Mouse (Mus musculus): ENCODE data around the gene Cfap61.

The Cfap61 gene

DNA sequence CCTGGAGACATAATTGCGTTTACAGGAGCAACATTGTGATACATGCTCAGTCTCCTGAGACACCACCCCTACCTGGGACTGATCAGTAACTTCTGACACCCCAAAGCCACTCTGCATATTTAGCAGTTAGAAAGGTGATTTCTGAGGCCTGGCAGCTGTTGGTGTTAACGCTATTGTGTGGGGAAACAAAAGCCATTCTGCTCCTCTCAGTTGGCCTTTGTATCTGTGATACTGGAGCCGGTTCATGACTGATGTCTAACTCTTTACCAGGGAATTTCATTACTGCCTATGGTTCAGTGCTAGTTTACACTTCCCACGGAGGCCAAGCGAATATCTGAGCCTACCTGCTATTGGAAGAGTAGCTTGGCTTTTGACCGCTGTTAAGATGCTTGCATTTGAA is 138.7 kb downstream of the Cfap61 start:
- in situ Hi-C loops (cut with MboI, MseI): no loop called here

DNA sequence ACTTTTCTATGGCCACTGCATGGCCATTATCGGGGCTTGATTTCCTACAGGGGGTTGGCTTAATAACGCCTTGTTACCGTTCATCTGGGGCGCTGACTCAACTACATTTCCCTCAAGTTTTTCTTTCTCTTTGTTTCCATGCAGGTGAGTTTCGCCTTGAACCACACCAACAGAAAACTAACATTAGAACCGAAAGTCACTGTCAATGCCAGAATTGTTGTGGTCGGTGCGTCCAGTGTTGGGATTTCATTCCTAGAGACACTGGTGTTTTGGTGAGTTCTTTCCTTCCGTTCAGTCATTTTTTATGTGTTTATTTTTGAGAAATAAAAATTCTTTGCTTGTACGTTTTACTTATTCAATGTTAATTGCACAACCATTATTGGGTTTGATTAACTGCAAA is 142.5 kb downstream of the Cfap61 start:
- in situ Hi-C loops (cut with MboI, MseI): no loop called here

DNA sequence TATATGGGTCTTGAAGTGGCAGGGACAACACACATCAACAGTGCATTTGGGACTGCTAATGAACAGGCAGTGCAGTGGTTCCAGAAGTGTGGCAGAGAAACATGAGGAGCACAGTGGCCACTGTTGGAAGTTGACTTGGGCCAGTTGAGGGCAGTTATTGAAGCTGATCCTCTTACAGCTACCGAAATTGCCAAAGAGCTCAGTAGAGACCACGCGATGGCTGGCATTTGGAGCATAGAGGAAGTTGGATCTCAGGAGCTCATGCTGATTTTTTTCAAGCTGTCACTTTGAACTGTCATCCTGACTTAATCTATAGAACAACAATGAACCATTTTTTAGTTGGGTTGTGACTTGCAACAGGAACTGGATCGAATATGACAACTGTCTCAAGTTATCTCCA is 145.7 kb downstream of the Cfap61 start:
- in situ Hi-C loops (cut with MboI, MseI): no loop called here

DNA sequence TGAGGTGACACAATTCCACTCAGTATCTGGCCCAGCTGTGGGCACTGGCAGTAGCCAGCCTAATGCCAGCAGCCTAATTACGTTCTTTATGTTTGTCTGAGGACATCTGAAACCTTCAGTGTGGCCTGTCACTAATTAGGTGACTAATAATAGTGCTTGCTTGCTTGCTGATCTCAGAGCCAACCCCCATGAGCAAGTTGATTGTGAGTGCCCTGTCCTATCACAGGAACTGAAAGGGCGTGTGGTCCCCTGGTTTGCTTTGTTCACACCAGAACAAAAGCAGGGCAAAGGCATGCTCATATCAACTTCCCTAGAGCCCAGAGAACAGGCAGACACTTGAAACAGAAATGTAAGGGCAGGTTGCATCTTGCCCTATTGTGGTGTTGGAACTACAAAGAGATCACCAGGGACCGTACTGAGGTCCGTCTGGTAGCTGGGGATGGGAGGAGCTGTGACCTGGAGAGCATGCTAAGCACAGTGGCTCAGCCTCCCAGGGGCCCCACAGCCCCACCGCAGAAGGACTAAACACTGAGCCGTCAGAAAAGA is 148.8 kb downstream of the Cfap61 start:
- in situ Hi-C loops (cut with MboI, MseI): no loop called here

DNA sequence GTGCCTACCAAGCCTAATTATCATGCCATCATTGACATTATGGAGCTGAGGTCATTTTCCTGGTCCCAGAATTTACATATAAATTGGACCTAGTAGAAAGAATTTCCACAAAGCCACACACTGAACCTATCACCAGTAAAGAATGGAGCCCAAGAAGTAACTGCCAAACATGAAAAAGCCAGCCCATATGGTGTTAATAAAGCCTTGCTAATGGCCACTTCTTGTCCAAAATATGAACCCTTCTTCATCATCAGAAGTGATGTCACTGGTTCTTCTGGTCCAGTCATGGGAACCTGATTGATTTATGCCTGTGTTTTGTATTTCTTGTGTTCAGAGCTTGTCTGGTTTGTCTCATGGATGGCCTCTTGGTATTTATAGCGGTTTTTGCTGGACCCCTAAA is 152.8 kb downstream of the Cfap61 start:
- in situ Hi-C loops (cut with MboI, MseI): no loop called here

DNA sequence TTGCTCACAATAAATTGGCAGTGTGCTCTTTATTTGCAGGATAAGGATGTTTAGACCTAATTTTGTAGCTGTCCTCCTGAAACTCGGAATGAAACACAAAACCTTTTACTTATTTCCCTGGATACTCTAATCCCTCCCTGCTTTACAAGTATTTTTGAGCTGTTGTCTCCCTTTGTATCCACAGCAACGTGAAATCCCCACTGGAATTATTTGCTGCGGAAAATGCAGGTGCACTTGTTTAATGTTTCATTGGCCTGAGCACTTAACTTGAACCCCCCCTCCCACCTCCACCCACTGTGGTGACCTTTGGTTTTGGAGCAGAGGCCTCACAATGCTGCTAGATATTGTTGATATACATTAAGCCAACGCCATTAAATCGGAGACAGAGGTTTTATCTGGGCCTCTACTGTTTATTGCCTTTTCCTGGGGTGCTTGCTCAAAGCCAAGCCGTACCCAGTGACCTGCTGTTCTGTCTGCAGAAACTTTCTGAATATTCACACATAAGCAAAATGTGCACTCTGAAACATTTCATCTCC is 154.6 kb downstream of the Cfap61 start:
- in situ Hi-C loops (cut with MboI, MseI): no loop called here

DNA sequence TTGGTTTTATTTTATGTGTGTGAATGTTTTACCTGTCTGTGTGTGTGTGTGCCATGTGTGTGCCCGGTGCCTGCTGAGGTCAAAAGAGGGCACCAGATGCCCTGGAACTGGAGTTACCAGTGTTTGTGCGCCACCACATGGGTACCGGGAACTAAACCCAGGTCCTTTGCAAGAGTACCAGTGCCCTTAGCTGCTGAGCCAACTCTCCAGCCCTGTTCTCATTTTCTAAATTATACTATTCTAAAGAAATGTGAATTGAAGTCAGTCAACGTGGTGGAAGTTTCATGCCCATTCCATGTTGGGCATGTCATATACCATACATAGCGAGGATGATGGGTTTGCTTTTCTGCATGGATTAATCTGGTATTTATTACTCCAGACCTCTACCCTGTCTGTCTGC is 162.9 kb downstream of the Cfap61 start:
- in situ Hi-C loops (cut with MboI, MseI): no loop called here

DNA sequence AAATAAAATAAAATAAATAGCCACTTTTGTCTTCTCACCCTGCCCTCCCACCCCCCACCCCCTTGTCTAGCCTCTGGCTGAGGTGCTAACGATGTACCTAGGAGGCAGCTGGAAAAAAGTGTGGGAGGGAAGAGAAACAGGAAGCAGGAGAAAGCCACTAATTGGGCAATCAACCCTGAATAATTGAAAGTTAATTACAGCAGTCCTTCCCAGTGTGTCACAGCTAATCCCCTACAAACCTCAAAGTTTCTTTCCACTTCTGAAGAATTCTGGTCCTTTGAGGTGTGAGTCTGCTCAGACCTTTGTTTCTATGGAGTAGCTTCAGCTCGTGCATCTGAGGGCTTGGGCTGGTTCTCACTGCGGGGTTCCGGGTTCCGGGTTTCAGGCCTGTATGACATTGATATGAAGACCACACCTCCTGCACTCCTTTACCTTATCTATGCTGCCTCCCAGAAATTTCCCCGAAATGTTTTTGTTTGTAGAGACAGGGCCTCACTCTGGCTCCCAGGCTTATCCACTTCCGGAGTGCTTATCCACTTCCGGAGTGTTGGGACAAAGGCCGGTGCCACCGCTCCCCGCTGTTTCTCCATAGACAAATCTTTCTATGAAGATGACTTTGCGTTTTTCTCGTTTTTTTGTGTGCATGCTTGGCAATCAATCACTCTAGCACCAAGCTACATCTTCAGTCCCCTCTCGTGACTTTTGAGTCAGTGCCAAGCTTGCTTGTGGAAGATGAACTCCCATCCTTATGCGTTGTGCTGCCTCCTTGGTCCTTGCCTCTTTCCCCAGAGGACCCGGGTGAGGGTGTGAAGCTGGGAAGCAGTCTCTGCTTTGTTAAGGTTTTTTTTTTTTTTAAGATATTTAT is 164.5 kb downstream of the Cfap61 start:
- in situ Hi-C loops (cut with MboI, MseI): no loop called here

DNA sequence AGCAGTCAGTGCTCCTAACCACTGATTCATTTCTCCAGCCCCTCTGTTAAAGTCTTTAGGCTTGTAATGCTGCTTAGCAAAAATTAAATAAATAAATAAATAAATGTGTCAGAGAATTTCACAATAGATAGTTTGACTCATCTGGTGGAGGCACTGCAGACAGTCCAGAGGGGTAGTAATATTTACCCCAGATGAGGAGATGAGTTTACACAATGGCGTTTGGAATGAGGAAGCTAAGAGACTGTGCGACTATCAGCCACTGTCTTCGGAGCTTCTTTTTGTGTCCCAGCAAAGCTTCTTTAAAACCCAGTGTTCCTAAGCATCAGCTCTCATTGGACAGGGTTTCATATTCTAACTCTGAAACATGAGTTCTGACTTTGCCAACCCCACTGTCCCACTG is 165.3 kb downstream of the Cfap61 start:
- in situ Hi-C loops (cut with MboI, MseI): no loop called here

DNA sequence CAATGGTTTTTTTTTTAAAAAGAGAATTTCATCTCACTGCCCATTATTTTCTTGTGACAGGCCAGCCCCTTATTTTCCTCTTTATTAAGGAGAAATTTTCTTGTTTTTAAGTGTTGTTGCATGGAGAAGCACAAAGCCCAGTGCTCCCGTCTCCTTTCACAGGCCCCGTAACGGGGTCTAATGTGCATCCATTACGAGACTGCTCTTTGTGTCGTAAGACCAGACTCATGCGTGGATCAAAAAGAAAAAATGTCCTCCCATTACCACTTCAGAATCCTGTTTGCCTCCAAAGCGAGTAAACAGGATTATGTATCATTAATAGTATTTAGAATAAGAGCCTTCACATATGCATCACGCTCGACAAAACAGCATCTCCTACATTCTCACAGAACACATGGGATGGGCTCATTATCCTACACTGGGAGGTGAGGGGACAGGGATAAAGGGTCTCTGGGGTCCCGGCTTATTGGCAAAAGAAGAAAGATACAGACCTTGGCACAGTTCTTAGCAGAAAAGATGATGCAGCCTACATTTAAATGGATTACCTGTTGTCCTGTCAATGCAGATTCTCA is 166.0 kb downstream of the Cfap61 start:
- in situ Hi-C loops (cut with MboI, MseI): no loop called here

DNA sequence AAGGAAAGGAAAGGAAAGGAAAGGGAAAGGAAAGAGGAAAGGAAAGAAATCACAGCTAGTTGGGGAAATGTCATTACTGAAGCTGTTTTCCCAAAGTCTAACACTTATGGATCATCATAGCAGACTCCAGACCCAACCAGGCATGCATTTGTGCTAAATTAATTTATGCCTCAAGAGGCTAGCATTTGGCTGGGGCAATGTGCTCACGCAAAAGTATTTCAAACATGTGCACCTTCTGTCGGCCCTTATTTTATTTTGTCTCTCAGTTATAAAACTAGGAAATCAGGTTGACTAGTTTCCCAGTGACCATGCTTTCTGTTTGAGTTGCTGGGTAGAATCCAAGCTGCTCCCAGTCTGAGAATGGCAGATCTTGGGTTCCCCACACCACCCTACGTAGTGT is 168.0 kb downstream of the Cfap61 start:
- in situ Hi-C loops (cut with MboI, MseI): no loop called here

DNA sequence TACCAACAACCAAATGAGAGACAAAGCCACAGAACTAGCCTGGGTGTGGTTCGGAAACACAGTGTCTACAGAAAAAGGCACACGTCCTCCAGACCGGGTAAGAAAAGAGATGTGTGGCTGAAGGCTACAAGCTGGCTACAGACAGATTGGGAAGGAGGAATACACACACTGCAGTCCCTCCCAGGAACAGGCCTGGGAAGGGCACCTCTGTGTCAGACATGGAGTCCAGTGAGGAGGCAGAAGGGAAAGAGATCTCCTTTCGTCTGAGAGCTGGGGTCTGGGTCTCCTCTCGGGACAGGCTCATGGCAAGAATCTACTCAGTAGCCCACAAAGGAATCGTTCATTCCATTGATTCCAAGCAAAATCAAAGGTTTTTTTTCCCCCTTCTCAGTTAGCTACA is 170.8 kb downstream of the Cfap61 start:
- in situ Hi-C loops (cut with MboI, MseI): no loop called here

DNA sequence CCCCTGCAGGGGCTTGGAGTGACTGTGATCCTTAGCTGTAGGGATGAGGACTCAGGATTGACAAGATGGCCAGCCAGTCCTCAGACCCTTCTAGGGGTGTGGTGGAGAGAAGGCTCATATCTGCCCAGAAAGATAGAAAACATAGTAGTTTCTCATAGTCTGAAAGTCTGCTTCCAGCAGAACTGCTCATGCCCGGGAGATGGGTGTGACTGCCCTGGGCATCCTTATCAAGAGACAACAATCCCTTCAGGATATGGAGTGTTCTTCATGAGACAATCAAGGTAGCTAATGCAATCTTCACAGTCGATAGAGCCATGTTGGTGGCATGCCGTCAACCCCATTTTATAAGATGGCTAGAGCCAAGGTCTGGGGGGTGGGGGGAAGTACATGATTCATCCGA is 173.4 kb downstream of the Cfap61 start:
- in situ Hi-C loops (cut with MboI, MseI): no loop called here

DNA sequence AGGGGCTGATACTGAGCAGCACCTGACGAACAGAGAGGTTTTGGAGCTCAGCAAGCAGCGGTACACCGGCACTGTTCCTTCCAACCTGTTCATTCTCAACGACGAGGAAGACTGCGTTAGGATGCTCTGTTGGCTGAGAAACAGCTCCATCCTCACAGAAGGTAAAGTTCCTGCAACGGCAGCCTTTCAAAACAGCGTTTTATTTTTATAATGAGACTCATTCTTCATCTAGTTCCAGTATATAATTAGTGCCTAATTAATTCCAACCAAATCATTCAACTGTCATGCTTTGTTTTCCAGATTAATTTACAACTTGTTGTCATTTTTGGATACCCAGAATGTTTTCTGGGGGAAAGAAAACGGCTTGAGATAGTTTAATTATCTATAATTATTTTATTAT is 175.3 kb downstream of the Cfap61 start:
- in situ Hi-C loops (cut with MboI, MseI): no loop called here

DNA sequence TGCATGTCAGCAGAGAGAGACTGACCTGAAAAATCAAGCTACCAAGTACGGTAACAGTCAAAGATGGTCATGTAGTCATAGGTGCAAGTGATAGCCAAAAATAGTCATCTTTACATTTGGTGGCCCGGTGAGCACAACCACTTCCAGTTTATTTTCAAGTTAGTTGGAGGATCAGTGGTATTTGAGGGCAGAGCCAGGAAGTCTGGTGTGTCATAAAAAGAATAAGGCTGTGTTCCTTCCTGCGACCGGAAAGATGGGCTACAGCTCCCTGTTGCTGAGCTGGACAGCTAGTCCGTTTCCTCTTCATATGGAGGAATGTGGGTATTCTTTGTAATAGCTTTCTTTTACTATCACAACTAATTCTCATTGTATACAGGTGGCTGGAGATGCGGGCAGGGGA is 181.7 kb downstream of the Cfap61 start:
- in situ Hi-C loops (cut with MboI, MseI): no loop called here

DNA sequence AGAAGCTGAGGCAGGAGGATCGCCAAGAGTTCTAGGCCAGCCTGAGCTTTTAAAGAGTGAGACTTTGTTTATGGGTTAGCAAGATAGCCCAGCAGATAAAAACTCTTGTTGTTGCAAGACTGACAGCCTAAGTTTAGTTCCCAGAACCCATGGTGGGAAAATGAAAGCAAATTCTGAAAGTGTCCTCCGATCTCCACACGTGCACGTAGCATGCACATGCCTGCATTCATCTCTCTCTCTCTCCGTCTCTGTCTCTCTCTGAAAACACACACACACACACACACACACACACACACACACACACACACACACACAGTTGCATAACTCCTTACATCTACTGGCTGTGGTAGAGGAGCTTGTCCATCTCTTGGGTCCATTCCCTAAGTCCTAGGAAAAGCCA is 182.1 kb downstream of the Cfap61 start:
- in situ Hi-C loops (cut with MboI, MseI): no loop called here

DNA sequence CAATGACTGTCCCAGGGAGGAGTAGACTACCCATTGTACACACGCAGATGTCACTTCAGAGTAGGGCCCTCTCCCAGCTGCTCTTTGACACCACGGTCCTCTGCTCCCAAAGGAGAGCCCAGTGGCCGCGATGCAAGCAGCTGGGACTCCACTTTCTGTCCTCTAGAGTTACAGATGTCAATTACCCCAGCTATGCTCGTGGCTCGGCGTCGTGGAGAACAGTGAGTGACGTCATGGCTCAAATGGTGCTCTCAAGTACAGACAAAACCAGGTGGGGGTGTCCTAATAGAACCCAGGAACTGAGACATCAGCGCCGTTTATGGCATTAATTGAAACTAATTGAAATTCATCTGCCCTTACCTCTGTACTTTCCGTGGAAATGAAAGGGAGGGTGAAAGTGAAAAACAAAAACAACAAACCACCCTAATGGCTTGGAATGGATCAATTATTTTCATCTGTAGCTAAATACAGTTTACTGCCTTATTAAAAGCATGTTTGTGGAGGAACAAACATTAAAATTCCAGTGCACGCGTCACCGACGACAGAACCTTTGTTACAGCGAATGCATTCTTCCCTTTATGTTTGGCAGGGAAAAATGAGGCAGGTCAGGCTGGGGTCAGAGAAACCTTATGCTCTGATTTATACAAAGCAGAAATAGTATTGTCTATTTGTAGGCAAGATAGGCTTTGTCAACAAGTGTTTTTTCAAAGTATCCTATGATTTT is 182.8 kb downstream of the Cfap61 start:
- in situ Hi-C loops (cut with MboI, MseI): no loop called here

DNA sequence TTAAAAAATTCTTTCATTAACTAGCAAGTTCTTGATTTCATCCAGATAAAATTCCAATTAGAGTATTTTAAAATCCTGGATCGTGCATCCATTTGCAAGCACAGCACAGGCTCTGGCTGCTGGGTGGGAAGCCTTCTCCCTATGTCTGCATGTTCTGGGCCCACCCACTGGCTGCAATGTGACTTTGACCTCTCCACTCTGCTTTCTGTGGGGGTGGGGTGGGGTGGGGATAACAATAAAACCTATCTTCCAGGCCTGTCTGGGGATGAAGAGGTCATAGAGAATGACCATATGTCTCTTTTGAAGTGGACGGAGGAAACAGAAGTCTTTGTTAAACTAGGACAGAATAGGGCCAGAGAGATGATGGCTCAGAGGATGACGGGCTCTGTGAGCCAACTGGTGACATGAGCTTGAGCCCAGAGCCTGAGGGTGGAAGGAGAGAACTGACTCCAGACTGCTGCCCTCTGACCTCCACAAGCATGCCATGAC is 183.4 kb downstream of the Cfap61 start:
- in situ Hi-C loops (cut with MboI, MseI): no loop called here

DNA sequence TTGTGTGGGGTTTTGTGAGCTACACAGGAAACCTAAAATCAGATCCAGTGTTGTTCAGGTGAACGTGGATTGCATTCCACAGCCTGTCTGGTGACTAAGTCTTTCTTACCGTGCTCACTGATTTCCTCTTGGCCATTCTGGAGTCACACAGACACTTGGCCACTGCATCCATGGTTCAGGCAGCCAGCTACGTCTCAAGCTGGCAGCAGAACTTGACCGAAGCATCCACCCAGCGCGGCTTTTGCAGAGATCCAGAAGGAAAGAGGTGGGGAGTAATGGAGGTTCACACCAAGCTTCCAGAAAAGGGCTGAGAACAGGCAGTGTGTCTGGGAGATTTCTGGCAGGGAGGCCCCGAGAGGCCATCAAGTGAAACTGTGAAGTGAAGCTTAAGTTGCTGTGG is 187.0 kb downstream of the Cfap61 start:
- in situ Hi-C loops (cut with MboI, MseI): no loop called here

DNA sequence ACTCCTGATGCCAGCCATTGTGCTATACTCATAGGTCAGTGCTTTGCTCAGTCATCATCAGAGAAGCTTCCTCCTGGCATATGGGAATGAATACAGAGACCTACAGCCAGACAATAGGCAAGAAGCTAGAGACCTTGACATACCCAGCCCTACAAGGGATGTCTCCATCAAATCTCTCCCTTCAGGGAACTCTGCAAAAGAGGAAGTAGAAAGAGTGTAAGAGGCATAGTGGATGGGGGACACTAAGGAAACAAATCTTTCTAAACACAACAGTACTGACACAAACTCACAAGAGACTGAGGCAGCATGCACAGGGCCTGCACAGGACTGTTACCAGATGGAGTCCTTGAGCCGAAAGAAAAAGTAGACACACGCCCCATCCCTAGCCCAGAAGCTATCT is 190.5 kb downstream of the Cfap61 start:
- in situ Hi-C loops (cut with MboI, MseI): no loop called here

DNA sequence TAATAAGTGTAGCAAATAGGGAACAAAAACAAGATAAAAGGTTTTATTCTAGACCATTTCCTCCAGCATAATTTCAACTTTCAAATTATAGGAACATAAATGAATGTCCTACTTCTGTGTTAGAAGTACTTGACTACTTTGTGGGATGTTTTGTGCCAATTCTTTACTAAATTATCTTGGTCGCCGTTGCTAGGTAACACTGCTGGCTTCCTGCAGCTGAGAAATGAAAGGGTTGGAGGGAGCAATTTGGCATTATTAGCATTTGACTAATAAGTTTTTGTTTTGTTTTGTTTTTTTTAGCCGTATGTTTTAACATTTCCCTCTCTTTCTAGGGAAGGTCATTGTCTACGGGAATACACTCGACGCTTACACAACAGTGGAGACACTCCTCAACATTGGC is 194.0 kb downstream of the Cfap61 start:
- in situ Hi-C loops (cut with MboI, MseI): no loop called here

DNA sequence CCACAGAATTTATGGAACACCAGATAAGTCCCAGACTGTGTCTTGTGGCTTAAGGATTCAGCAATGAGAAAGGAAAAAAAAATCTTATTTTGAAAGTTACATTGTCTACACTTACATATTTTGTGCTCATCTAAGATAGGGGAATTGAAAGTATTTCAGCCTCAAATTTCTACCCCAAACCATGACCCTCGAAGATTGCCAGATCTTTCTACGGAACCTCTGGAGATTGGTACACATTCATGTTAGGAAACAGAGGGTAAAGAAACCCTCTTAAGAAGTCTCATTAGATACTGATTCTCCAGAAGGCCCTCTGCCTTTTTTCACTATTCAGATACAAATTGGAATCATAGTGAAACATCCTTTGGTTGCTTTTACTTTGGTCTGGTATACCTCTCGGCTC is 195.9 kb downstream of the Cfap61 start:
- in situ Hi-C loops (cut with MboI, MseI): no loop called here

Measured in T-helper 1 cell (primary cell).